Mouse (Mus musculus): ENCODE results near the gene Mcm2. TPM values are rescaled to one million over a fixed set of nuclear protein-coding genes. Genes with fewer than 3 reads are reported as not detected.

Gene Mcm2
- polyA plus RNA-seq, 1 experiment from 2014 or later = 16.2 TPM

- Histone ChIP-seq H3K9ac (ENCODE audit: low read depth, low read length) (peak within 1 kb of the TSS; percentile 88), H3K27me3 (ENCODE audit: control insufficient read depth, insufficient read depth, low read depth, low read length) (no peaks in the 10 kb centered on the region), H3K9me3 (replicated peaks; ENCODE audit: control insufficient read depth, low read length, poor library complexity, severe bottlenecking) (no peaks in the 10 kb centered on the region), H3K4me2 (ENCODE audit: low read length) (peak within 1 kb of the TSS; percentile 99), H3K4me3 (ENCODE audit: low read depth, low read length) (peak within 1 kb of the TSS; percentile 83), H3K4me1 (ENCODE audit: control insufficient read depth, insufficient read depth, low read length) (peaks cover 26% of the 10 kb centered on the region), H3K27ac (ENCODE audit: low read length) (peak within 1 kb of the TSS; percentile 88), H3K36me3 (ENCODE audit: control insufficient read depth, insufficient read depth, low read length) (no peaks in the 10 kb centered on the region)
- peak; percentile 92 for ATAC-seq
- under 1% methylated on average over 66 of the region's 66 CpGs for WGBS
Observed at GRCm38 (mm10) chr6:88901947-88902820, 3.6 kb upstream of the Mcm2 start, which contains the start of gene Tpra1. Tpra1 (plus strand) TSS chr6:88902251.

GRCm38 (mm10) chr6:88901471-88901870 is 2.9 kb upstream of the Mcm2 start:
- WGBS = 3% methylated on average over 5 of the region's 5 CpGs
- peak overlapping the region; percentile 73 for H3K9ac ChIP-seq (ENCODE audit: low read depth, low read length)
- ATAC-seq = peak; percentile 11
- no peaks in the 10 kb centered on the region for H3K36me3 ChIP-seq (ENCODE audit: control insufficient read depth, insufficient read depth, low read length)
- H3K27me3 ChIP-seq (ENCODE audit: control insufficient read depth, insufficient read depth, low read depth, low read length) = no peaks in the 10 kb centered on the region
- peak overlapping the region; percentile 88 for H3K27ac ChIP-seq (ENCODE audit: low read length)
- peak overlapping the region; percentile 99 for H3K4me2 ChIP-seq (ENCODE audit: low read length)
- H3K9me3 ChIP-seq (replicated peaks; ENCODE audit: control insufficient read depth, low read length, poor library complexity, severe bottlenecking) = no peaks in the 10 kb centered on the region
- peak overlapping the region; percentile 83 for H3K4me3 ChIP-seq (ENCODE audit: low read depth, low read length)
- H3K4me1 ChIP-seq (ENCODE audit: control insufficient read depth, insufficient read depth, low read length) = peaks cover 24% of the 10 kb centered on the region

- H3K4me3 ChIP-seq (ENCODE audit: low read depth, low read length) = no peak overlapping the region
- ATAC-seq = no peak
- H3K27ac ChIP-seq (ENCODE audit: low read length) = no peak overlapping the region
- no peaks in the 10 kb centered on the region for H3K9me3 ChIP-seq (replicated peaks; ENCODE audit: control insufficient read depth, low read length, poor library complexity, severe bottlenecking)
- H3K9ac ChIP-seq (ENCODE audit: low read depth, low read length) = no peak overlapping the region
- 91% methylated on average over 2 of the region's 2 CpGs for WGBS
- no peaks in the 10 kb centered on the region for H3K36me3 ChIP-seq (ENCODE audit: control insufficient read depth, insufficient read depth, low read length)
- H3K4me2 ChIP-seq (ENCODE audit: low read length) = no peak overlapping the region
- peaks cover 24% of the 10 kb centered on the region for H3K4me1 ChIP-seq (ENCODE audit: control insufficient read depth, insufficient read depth, low read length)
- H3K27me3 ChIP-seq (ENCODE audit: control insufficient read depth, insufficient read depth, low read depth, low read length) = no peaks in the 10 kb centered on the region
Observed at GRCm38 (mm10) chr6:88899628-88900027, 1.0 kb upstream of the Mcm2 start.

- Histone ChIP-seq H3K9ac (ENCODE audit: low read depth, low read length) (no peak overlapping the region; the same call in 1 of the 2 replicates), H3K27ac (ENCODE audit: low read length) (no peak overlapping the region), H3K9me3 (replicated peaks; ENCODE audit: control insufficient read depth, low read length, poor library complexity, severe bottlenecking) (no peaks in the 10 kb centered on the region), H3K27me3 (ENCODE audit: control insufficient read depth, insufficient read depth, low read depth, low read length) (no peaks in the 10 kb centered on the region), H3K4me2 (ENCODE audit: low read length) (peak overlapping the region; percentile 99; the same call in 1 of the 2 replicates), H3K4me3 (ENCODE audit: low read depth, low read length) (peak overlapping the region; percentile 57), H3K4me1 (ENCODE audit: control insufficient read depth, insufficient read depth, low read length) (peaks cover 24% of the 10 kb centered on the region), H3K36me3 (ENCODE audit: control insufficient read depth, insufficient read depth, low read length) (no peaks in the 10 kb centered on the region)
- 60% methylated on average over 4 of the region's 4 CpGs for WGBS
- no peak for ATAC-seq
Observed at GRCm38 (mm10) chr6:88899086-88899485, 506 bp upstream of the Mcm2 start.

- Histone ChIP-seq H3K27ac (ENCODE audit: low read length) (no peak overlapping the region), H3K4me3 (ENCODE audit: low read depth, low read length) (no peak overlapping the region), H3K4me2 (ENCODE audit: low read length) (peak overlapping the region; percentile 13; the same call in 1 of the 2 replicates), H3K36me3 (ENCODE audit: control insufficient read depth, insufficient read depth, low read length) (no peaks in the 10 kb centered on the region), H3K27me3 (ENCODE audit: control insufficient read depth, insufficient read depth, low read depth, low read length) (no peaks in the 10 kb centered on the region), H3K9me3 (replicated peaks; ENCODE audit: control insufficient read depth, low read length, poor library complexity, severe bottlenecking) (no peaks in the 10 kb centered on the region), H3K4me1 (ENCODE audit: control insufficient read depth, insufficient read depth, low read length) (peaks cover 11% of the 10 kb centered on the region), H3K9ac (ENCODE audit: low read depth, low read length) (no peak overlapping the region)
- no peak for ATAC-seq
- WGBS = 59% methylated on average over 7 of the region's 7 CpGs
Observed at GRCm38 (mm10) chr6:88897246-88897645, 1.3 kb downstream of the Mcm2 start.

- no peak overlapping the region for H3K9ac ChIP-seq (ENCODE audit: low read depth, low read length)
- H3K36me3 ChIP-seq (ENCODE audit: control insufficient read depth, insufficient read depth, low read length) = 0 out of 2 replicates have a peak, but pooled peaks cover 2% of the 10 kb centered on the region
- H3K27me3 ChIP-seq (ENCODE audit: control insufficient read depth, insufficient read depth, low read depth, low read length) = no peaks in the 10 kb centered on the region
- H3K4me1 ChIP-seq (ENCODE audit: control insufficient read depth, insufficient read depth, low read length) = peaks cover 5% of the 10 kb centered on the region
- H3K4me2 ChIP-seq (ENCODE audit: low read length) = no peak overlapping the region
- no peak overlapping the region for H3K4me3 ChIP-seq (ENCODE audit: low read depth, low read length)
- 86% methylated on average over 6 of the region's 6 CpGs for WGBS
- H3K9me3 ChIP-seq (replicated peaks; ENCODE audit: control insufficient read depth, low read length, poor library complexity, severe bottlenecking) = no peaks in the 10 kb centered on the region
- H3K27ac ChIP-seq (ENCODE audit: low read length) = no peak overlapping the region
- no peak for ATAC-seq
Observed at GRCm38 (mm10) chr6:88895943-88896342, 2.6 kb downstream of the Mcm2 start.

GRCm38 (mm10) chr6:88893559-88893958 is 5.0 kb downstream of the Mcm2 start:
- Histone ChIP-seq H3K9ac (ENCODE audit: low read depth, low read length) (no peak overlapping the region), H3K4me1 (ENCODE audit: control insufficient read depth, insufficient read depth, low read length) (peaks cover 4% of the 10 kb centered on the region), H3K36me3 (ENCODE audit: control insufficient read depth, insufficient read depth, low read length) (peaks cover 13% of the 10 kb centered on the region), H3K27ac (ENCODE audit: low read length) (no peak overlapping the region), H3K9me3 (replicated peaks; ENCODE audit: control insufficient read depth, low read length, poor library complexity, severe bottlenecking) (no peaks in the 10 kb centered on the region), H3K27me3 (ENCODE audit: control insufficient read depth, insufficient read depth, low read depth, low read length) (no peaks in the 10 kb centered on the region), H3K4me2 (ENCODE audit: low read length) (no peak overlapping the region), H3K4me3 (ENCODE audit: low read depth, low read length) (no peak overlapping the region)
- whole genome bisulfite sequencing = 60% methylated on average over 5 of the region's 5 CpGs
- ATAC-seq = no peak

- Histone ChIP-seq H3K9me3 (replicated peaks; ENCODE audit: control insufficient read depth, low read length, poor library complexity, severe bottlenecking) (no peaks in the 10 kb centered on the region), H3K36me3 (ENCODE audit: control insufficient read depth, insufficient read depth, low read length) (peaks cover 14% of the 10 kb centered on the region), H3K27me3 (ENCODE audit: control insufficient read depth, insufficient read depth, low read depth, low read length) (no peaks in the 10 kb centered on the region), H3K9ac (ENCODE audit: low read depth, low read length) (no peak overlapping the region), H3K4me2 (ENCODE audit: low read length) (no peak overlapping the region), H3K27ac (ENCODE audit: low read length) (no peak overlapping the region), H3K4me1 (ENCODE audit: control insufficient read depth, insufficient read depth, low read length) (no peaks in the 10 kb centered on the region), H3K4me3 (ENCODE audit: low read depth, low read length) (no peak overlapping the region)
- ATAC-seq = no peak
- WGBS = 80% methylated on average over 7 of the region's 7 CpGs
Observed at GRCm38 (mm10) chr6:88890832-88891231, 7.7 kb downstream of the Mcm2 start.

- whole genome bisulfite sequencing = 90% methylated on average over 13 of the region's 13 CpGs
Observed at GRCm38 (mm10) chr6:88889410-88890042, 9.1 kb downstream of the Mcm2 start.

More at GRCm38 (mm10) chr6:88889410-88890042, 9.1 kb downstream of the Mcm2 start:
- H3K4me1 ChIP-seq (ENCODE audit: control insufficient read depth, insufficient read depth, low read length) = no peaks in the 10 kb centered on the region
- no peaks in the 10 kb centered on the region for H3K9me3 ChIP-seq (replicated peaks; ENCODE audit: control insufficient read depth, low read length, poor library complexity, severe bottlenecking)
- no peak overlapping the region for H3K9ac ChIP-seq (ENCODE audit: low read depth, low read length)
- H3K27me3 ChIP-seq (ENCODE audit: control insufficient read depth, insufficient read depth, low read depth, low read length) = no peaks in the 10 kb centered on the region
- no peak overlapping the region for H3K27ac ChIP-seq (ENCODE audit: low read length)
- H3K36me3 ChIP-seq (ENCODE audit: control insufficient read depth, insufficient read depth, low read length) = peaks cover 14% of the 10 kb centered on the region
- no peak overlapping the region for H3K4me2 ChIP-seq (ENCODE audit: low read length)
- ATAC-seq = no peak
- no peak overlapping the region for H3K4me3 ChIP-seq (ENCODE audit: low read depth, low read length)

All from midbrain, embryonic 16.5 days (tissue).